Mouse (Mus musculus): ENCODE data around the gene Rps21.
"Not testable (repeated sequence)": the region's sequence is repeated elsewhere in the genome, so short reads cannot be mapped to it uniquely, and the experiment has no call there.

Gene Rps21

GRCm38 (mm10) chr2:180258951-180259484 is 1.8 kb downstream of the Rps21 start:
- not testable (repeated sequence) for DNase-seq (ENCODE audit: low read depth, low spot score)

- DNase-seq (ENCODE audit: low read depth, low spot score), result peak; percentile 64
These were observed 2.8 kb downstream of the Rps21 start for GRCm38 (mm10) chr2:180259826-180260609.

GRCm38 (mm10) chr2:180260610-180261480 is 3.7 kb downstream of the Rps21 start:
- DNase-seq (ENCODE audit: low read depth, low spot score), result peak; percentile 65

GRCm38 (mm10) chr2:180261901-180262300 is 4.7 kb downstream of the Rps21 start:
- DNase-seq (ENCODE audit: low read depth, low spot score), result no peak

- DNase-seq (ENCODE audit: low read depth, low spot score), result no peak
These were observed 5.3 kb downstream of the Rps21 start for GRCm38 (mm10) chr2:180262441-180262840.

- DNase-seq (ENCODE audit: low read depth, low spot score), result no peak
These were observed 5.7 kb downstream of the Rps21 start for GRCm38 (mm10) chr2:180262891-180263290.

GRCm38 (mm10) chr2:180267955-180268354 is 10.8 kb downstream of the Rps21 start:
- no peak for DNase-seq (ENCODE audit: low read depth, low spot score)

- no peak for DNase-seq (ENCODE audit: low read depth, low spot score)
These were observed 12.2 kb downstream of the Rps21 start for GRCm38 (mm10) chr2:180269329-180269728.

- DNase-seq (ENCODE audit: low read depth, low spot score), result no peak
These were observed 13.5 kb downstream of the Rps21 start for GRCm38 (mm10) chr2:180270537-180271255.

- DNase-seq (ENCODE audit: low read depth, low spot score), result no peak
These were observed 14.7 kb downstream of the Rps21 start for GRCm38 (mm10) chr2:180271804-180272395.

GRCm38 (mm10) chr2:180272884-180273321 is 15.7 kb downstream of the Rps21 start:
- peak; percentile 27 for DNase-seq (ENCODE audit: low read depth, low spot score)

- DNase-seq (ENCODE audit: low read depth, low spot score), result peak; percentile 98
These were observed 16.4 kb downstream of the Rps21 start, which contains the start of gene Cables2 for GRCm38 (mm10) chr2:180273394-180274244. Cables2 (minus strand) TSS chr2:180273496.

- DNase-seq (ENCODE audit: low read depth, low spot score), result no peak
These were observed 17.3 kb downstream of the Rps21 start for GRCm38 (mm10) chr2:180274523-180274922.

GRCm38 (mm10) chr2:180275836-180276235 is 18.7 kb downstream of the Rps21 start:
- DNase-seq (ENCODE audit: low read depth, low spot score), result peak; percentile 99

GRCm38 (mm10) chr2:180276385-180276784 is 19.2 kb downstream of the Rps21 start:
- DNase-seq (ENCODE audit: low read depth, low spot score), result no peak

GRCm38 (mm10) chr2:180276851-180277259 is 19.7 kb downstream of the Rps21 start:
- no peak for DNase-seq (ENCODE audit: low read depth, low spot score)

- peak; percentile 82 for DNase-seq (ENCODE audit: low read depth, low spot score)
These were observed 20.7 kb downstream of the Rps21 start for GRCm38 (mm10) chr2:180277773-180278320.

- DNase-seq (ENCODE audit: low read depth, low spot score), result no peak
These were observed 22.1 kb downstream of the Rps21 start for GRCm38 (mm10) chr2:180279321-180279720.

- DNase-seq (ENCODE audit: low read depth, low spot score), result peak; percentile 30
These were observed 31.8 kb downstream of the Rps21 start for GRCm38 (mm10) chr2:180288966-180289365.
